Mouse (Mus musculus): ENCODE results near the gene Tspan10. TPM values are rescaled to one million over a fixed set of nuclear protein-coding genes. Genes with fewer than 3 reads are reported as not detected.

The Tspan10 gene
- total RNA-seq (2014; rRNA removed) (0.11 TPM in 1 of 2 replicates, not detected in the other), polyA plus RNA-seq (2015; fragmentation: Nextera tagmentation; extraction: Ambion mirVana) (not detected in 2 replicates)

GRCm38 (mm10) chr11:120442344-120442743 lies at the start of gene Tspan10:
TSS of gene Tspan10 (plus strand) at chr11:120442644.
- Histone ChIP-seq H3K4me2 (ENCODE audit: low read depth, low read length, poor library complexity, severe bottlenecking) (no peak within 1 kb of the TSS), H3K4me1 (ENCODE audit: insufficient read depth, low read length) (no peaks in the 10 kb centered on the region), H3K9me3 (ENCODE audit: low read length) (no peaks in the 10 kb centered on the region), H3K27me3 (ENCODE audit: insufficient read depth, low read length) (no peaks in the 10 kb centered on the region), H3K27ac (ENCODE audit: low read depth, low read length) (no peak within 1 kb of the TSS), H3K4me3 (ENCODE audit: low read depth, low read length) (no peak within 1 kb of the TSS), H3K36me3 (ENCODE audit: insufficient read depth, low read length) (no peaks in the 10 kb centered on the region), H3K9ac (replicated peaks; ENCODE audit: low read length, poor library complexity, severe bottlenecking) (no peak within 1 kb of the TSS)
- DNase-seq (ENCODE audit: low spot score), result no peak
- no peak for TF ChIP-seq CTCF (IDR thresholded peaks at IDR 0.05)
- 90% methylated on average over 3 of the region's 3 CpGs for WGBS
- ATAC-seq (ENCODE audit: low FRiP score), result no peak

GRCm38 (mm10) chr11:120395661-120396060 lies 46.8 kb upstream of the Tspan10 start:
- Histone ChIP-seq H3K9ac (replicated peaks; ENCODE audit: low read length, poor library complexity, severe bottlenecking) (no peak overlapping the region), H3K4me1 (ENCODE audit: insufficient read depth, low read length) (no peaks in the 10 kb centered on the region), H3K4me2 (ENCODE audit: low read depth, low read length, poor library complexity, severe bottlenecking) (no peak overlapping the region), H3K27ac (ENCODE audit: low read depth, low read length) (no peak overlapping the region), H3K27me3 (ENCODE audit: insufficient read depth, low read length) (no peaks in the 10 kb centered on the region), H3K4me3 (ENCODE audit: low read depth, low read length) (no peak overlapping the region), H3K36me3 (ENCODE audit: insufficient read depth, low read length) (peaks cover 55% of the 10 kb centered on the region), H3K9me3 (ENCODE audit: low read length) (no peaks in the 10 kb centered on the region)
- DNase-seq (ENCODE audit: low spot score) (no peak), ATAC-seq (ENCODE audit: low FRiP score) (no peak)
- no peak for TF ChIP-seq CTCF (IDR thresholded peaks at IDR 0.05)
- WGBS, result 87% methylated on average over 4 of the region's 4 CpGs

- peaks cover 60% of the 10 kb centered on the region for H3K36me3 ChIP-seq (ENCODE audit: insufficient read depth, low read length)
- WGBS, result 91% methylated on average over 2 of the region's 2 CpGs
These were observed 44.8 kb upstream of the Tspan10 start for GRCm38 (mm10) chr11:120397602-120398001.

GRCm38 (mm10) chr11:120399319-120399718 lies 43.1 kb upstream of the Tspan10 start:
- 96% methylated on average over 2 of the region's 2 CpGs for WGBS
- no peak overlapping the region for H3K27ac ChIP-seq (ENCODE audit: low read depth, low read length)
- H3K9me3 ChIP-seq (ENCODE audit: low read length), result no peaks in the 10 kb centered on the region
- H3K27me3 ChIP-seq (ENCODE audit: insufficient read depth, low read length), result no peaks in the 10 kb centered on the region
- no peak for TF ChIP-seq CTCF (IDR thresholded peaks at IDR 0.05)
- ATAC-seq (ENCODE audit: low FRiP score) (no peak), DNase-seq (ENCODE audit: low spot score) (no peak)
- H3K9ac ChIP-seq (replicated peaks; ENCODE audit: low read length, poor library complexity, severe bottlenecking), result no peak overlapping the region
- no peak overlapping the region for H3K4me2 ChIP-seq (ENCODE audit: low read depth, low read length, poor library complexity, severe bottlenecking)
- no peak overlapping the region for H3K4me3 ChIP-seq (ENCODE audit: low read depth, low read length)
- peaks cover 60% of the 10 kb centered on the region for H3K36me3 ChIP-seq (ENCODE audit: insufficient read depth, low read length)
- no peaks in the 10 kb centered on the region for H3K4me1 ChIP-seq (ENCODE audit: insufficient read depth, low read length)

More at GRCm38 (mm10) chr11:120397602-120398001, 44.8 kb upstream of the Tspan10 start:
- Histone ChIP-seq H3K27me3 (ENCODE audit: insufficient read depth, low read length) (no peaks in the 10 kb centered on the region), H3K4me2 (ENCODE audit: low read depth, low read length, poor library complexity, severe bottlenecking) (no peak overlapping the region), H3K9ac (replicated peaks; ENCODE audit: low read length, poor library complexity, severe bottlenecking) (no peak overlapping the region), H3K9me3 (ENCODE audit: low read length) (no peaks in the 10 kb centered on the region), H3K4me3 (ENCODE audit: low read depth, low read length) (no peak overlapping the region), H3K27ac (ENCODE audit: low read depth, low read length) (no peak overlapping the region), H3K4me1 (ENCODE audit: insufficient read depth, low read length) (no peaks in the 10 kb centered on the region)
- DNase-seq (ENCODE audit: low spot score) (no peak), ATAC-seq (ENCODE audit: low FRiP score) (no peak)
- no peak for TF ChIP-seq CTCF (IDR thresholded peaks at IDR 0.05)

- ATAC-seq (ENCODE audit: low FRiP score), result no peak
- 96% methylated on average over 1 of the region's 1 CpGs for WGBS
These were observed 37.6 kb upstream of the Tspan10 start for GRCm38 (mm10) chr11:120404814-120405213.

GRCm38 (mm10) chr11:120405867-120406266 lies 36.6 kb upstream of the Tspan10 start:
- Histone ChIP-seq H3K9ac (replicated peaks; ENCODE audit: low read length, poor library complexity, severe bottlenecking) (no peak overlapping the region), H3K4me2 (ENCODE audit: low read depth, low read length, poor library complexity, severe bottlenecking) (no peak overlapping the region), H3K9me3 (ENCODE audit: low read length) (no peaks in the 10 kb centered on the region), H3K36me3 (ENCODE audit: insufficient read depth, low read length) (peaks cover 79% of the 10 kb centered on the region), H3K4me3 (ENCODE audit: low read depth, low read length) (no peak overlapping the region), H3K4me1 (ENCODE audit: insufficient read depth, low read length) (no peaks in the 10 kb centered on the region), H3K27ac (ENCODE audit: low read depth, low read length) (no peak overlapping the region), H3K27me3 (ENCODE audit: insufficient read depth, low read length) (no peaks in the 10 kb centered on the region)
- TF ChIP-seq CTCF (IDR thresholded peaks at IDR 0.05), result no peak
- ATAC-seq (ENCODE audit: low FRiP score), result no peak
- WGBS, result 97% methylated on average over 3 of the region's 3 CpGs
- no peak for DNase-seq (ENCODE audit: low spot score)

More at GRCm38 (mm10) chr11:120404814-120405213, 37.6 kb upstream of the Tspan10 start:
- no peak overlapping the region for H3K9ac ChIP-seq (replicated peaks; ENCODE audit: low read length, poor library complexity, severe bottlenecking)
- H3K4me3 ChIP-seq (ENCODE audit: low read depth, low read length), result no peak overlapping the region
- no peaks in the 10 kb centered on the region for H3K9me3 ChIP-seq (ENCODE audit: low read length)
- H3K4me2 ChIP-seq (ENCODE audit: low read depth, low read length, poor library complexity, severe bottlenecking), result no peak overlapping the region
- TF ChIP-seq CTCF (IDR thresholded peaks at IDR 0.05), result no peak
- no peak overlapping the region for H3K27ac ChIP-seq (ENCODE audit: low read depth, low read length)
- no peak for DNase-seq (ENCODE audit: low spot score)
- peaks cover 76% of the 10 kb centered on the region for H3K36me3 ChIP-seq (ENCODE audit: insufficient read depth, low read length)
- no peaks in the 10 kb centered on the region for H3K27me3 ChIP-seq (ENCODE audit: insufficient read depth, low read length)
- H3K4me1 ChIP-seq (ENCODE audit: insufficient read depth, low read length), result no peaks in the 10 kb centered on the region

Data from midbrain, postnatal 0 days (tissue).